Mouse (Mus musculus): ENCODE data around the gene Tbc1d22b. TPM values are rescaled to one million over a fixed set of nuclear protein-coding genes. Genes with fewer than 3 reads are reported as not detected.
"Not testable (repeated sequence)": the region's sequence is repeated elsewhere in the genome, so short reads cannot be mapped to it uniquely, and the experiment has no call there.

Gene Tbc1d22b
- polyA plus RNA-seq, 1 experiment from 2014 or later, result 19.9 TPM

DNA sequence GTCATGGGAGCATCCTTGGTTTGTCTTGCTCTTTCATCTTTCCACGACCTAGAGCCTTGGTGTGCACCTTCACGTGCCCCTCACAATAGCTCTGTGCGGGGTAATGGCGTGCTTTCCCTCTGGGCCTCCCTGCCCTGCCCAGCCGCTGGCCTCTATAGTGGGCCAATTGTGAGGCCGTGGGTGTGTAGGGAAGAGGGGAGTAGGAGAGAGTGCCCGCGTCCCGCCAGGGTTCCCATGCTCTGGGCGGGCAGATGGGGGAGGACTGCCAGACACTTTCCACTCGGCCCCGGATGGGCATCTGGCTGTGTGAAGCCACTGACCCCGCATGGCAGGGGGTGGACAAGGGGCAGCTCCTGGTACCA, 47.2 kb downstream of the Tbc1d22b start:
- 76% methylated on average over 13 of the region's 13 CpGs for WGBS
- Histone ChIP-seq H3K36me3 (ENCODE audit: control insufficient read depth, insufficient read depth, low read length) (peaks cover 2% of the 10 kb centered on the region; the same call in 1 of the 2 replicates), H3K9me3 (ENCODE audit: control insufficient read depth, low read length) (no peaks in the 10 kb centered on the region), H3K4me2 (ENCODE audit: low read depth) (no peak overlapping the region), H3K27me3 (ENCODE audit: control insufficient read depth, insufficient read depth, low read length) (no peaks in the 10 kb centered on the region), H3K27ac (ENCODE audit: low read depth, low read length) (peak overlapping the region; percentile 23; the same call in 1 of the 2 replicates), H3K9ac (ENCODE audit: low read length) (no peak overlapping the region), H3K4me3 (ENCODE audit: low read depth, low read length) (no peak overlapping the region), H3K4me1 (ENCODE audit: control insufficient read depth, insufficient read depth, low read length) (peaks cover 11% of the 10 kb centered on the region)
- no peak for DNase-seq (ENCODE audit: low spot score)
- peak; percentile 23; the same call in 1 of the 2 replicates for ATAC-seq (ENCODE audit: insufficient read depth, low FRiP score, low TSS enrichment)

DNA sequence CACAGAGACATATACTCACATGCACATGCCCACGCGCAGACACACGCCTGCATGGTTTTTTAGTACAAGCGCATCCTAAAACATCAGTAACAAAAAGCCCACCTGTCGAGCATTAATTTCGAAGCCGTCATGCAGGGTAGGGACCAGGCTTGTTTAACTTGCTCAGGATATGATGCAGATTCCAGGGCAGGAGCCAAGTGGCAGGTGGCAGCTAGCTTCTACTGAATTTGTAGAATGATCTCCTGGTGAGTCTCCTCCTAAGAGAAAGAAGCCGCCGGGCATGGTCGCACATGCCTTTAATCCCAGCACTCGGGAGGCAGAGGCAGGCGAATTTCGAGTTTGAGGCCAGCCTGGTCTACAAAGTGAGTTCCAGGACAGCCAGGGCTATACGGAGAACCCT, 49.5 kb downstream of the Tbc1d22b start:
- WGBS, result 91% methylated on average over 14 of the region's 14 CpGs
- Histone ChIP-seq H3K9ac (ENCODE audit: low read length) (no peak overlapping the region), H3K4me1 (ENCODE audit: control insufficient read depth, insufficient read depth, low read length) (peaks cover 11% of the 10 kb centered on the region), H3K27ac (ENCODE audit: low read depth, low read length) (no peak overlapping the region), H3K36me3 (ENCODE audit: control insufficient read depth, insufficient read depth, low read length) (peaks cover 5% of the 10 kb centered on the region; the same call in 1 of the 2 replicates), H3K4me3 (ENCODE audit: low read depth, low read length) (no peak overlapping the region), H3K9me3 (ENCODE audit: control insufficient read depth, low read length) (no peaks in the 10 kb centered on the region), H3K27me3 (ENCODE audit: control insufficient read depth, insufficient read depth, low read length) (no peaks in the 10 kb centered on the region), H3K4me2 (ENCODE audit: low read depth) (no peak overlapping the region)
- ATAC-seq (ENCODE audit: insufficient read depth, low FRiP score, low TSS enrichment), result no peak
- no peak for DNase-seq (ENCODE audit: low spot score)

DNA sequence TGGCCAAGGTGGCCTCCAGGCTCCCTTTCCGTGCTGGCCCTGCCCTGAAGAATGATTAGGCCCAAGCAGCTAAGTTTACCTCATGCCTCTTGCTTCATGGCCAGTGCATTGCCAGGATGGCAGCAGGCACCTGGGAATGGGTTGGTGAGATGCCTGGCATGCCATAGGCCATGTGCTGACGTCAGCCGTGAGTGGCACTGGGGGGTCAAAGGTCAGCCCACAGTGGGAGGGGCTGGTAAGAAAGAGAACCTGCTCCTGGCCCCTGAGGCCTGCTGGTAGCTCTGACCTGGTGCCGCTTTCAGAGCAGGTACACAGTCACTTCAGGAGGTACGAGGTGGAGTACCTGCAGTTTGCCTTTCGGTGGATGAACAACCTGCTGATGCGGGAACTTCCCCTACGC, 50.0 kb downstream of the Tbc1d22b start:
- DNase-seq (ENCODE audit: low spot score) (no peak), ATAC-seq (ENCODE audit: insufficient read depth, low FRiP score, low TSS enrichment) (no peak)
- H3K4me2 ChIP-seq (ENCODE audit: low read depth), result no peak overlapping the region
- H3K9me3 ChIP-seq (ENCODE audit: control insufficient read depth, low read length), result no peaks in the 10 kb centered on the region
- no peak overlapping the region for H3K9ac ChIP-seq (ENCODE audit: low read length)
- H3K4me1 ChIP-seq (ENCODE audit: control insufficient read depth, insufficient read depth, low read length), result peaks cover 11% of the 10 kb centered on the region
- no peak overlapping the region for H3K4me3 ChIP-seq (ENCODE audit: low read depth, low read length)
- H3K27me3 ChIP-seq (ENCODE audit: control insufficient read depth, insufficient read depth, low read length), result no peaks in the 10 kb centered on the region
- no peak overlapping the region for H3K27ac ChIP-seq (ENCODE audit: low read depth, low read length)
- H3K36me3 ChIP-seq (ENCODE audit: control insufficient read depth, insufficient read depth, low read length), result peaks cover 5% of the 10 kb centered on the region; the same call in 1 of the 2 replicates
- 88% methylated on average over 8 of the region's 8 CpGs for WGBS

DNA sequence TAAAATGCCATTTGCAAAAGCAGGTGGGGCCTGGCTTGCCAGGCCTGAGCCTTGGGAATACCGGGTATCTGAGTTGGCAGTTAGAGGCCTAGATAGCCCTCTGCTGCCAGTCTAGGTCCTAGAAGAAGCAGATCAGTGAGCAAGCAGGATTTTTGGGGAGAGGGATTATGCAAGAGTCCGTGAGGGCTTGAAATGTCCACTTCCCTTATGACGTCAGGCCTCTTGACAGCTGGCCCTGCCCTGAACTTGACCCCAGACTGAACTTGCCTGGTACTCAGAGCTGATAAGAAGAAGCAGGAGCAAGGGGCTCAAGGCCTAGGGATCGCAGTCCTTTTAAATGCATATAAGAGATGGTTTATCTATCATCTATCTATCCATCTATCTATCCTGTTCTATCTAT, 51.8 kb downstream of the Tbc1d22b start:
- no peak for ATAC-seq (ENCODE audit: insufficient read depth, low FRiP score, low TSS enrichment)
- WGBS, result 79% methylated on average over 4 of the region's 4 CpGs
- no peaks in the 10 kb centered on the region for H3K9me3 ChIP-seq (ENCODE audit: control insufficient read depth, low read length)
- no peak overlapping the region for H3K27ac ChIP-seq (ENCODE audit: low read depth, low read length)
- no peaks in the 10 kb centered on the region for H3K27me3 ChIP-seq (ENCODE audit: control insufficient read depth, insufficient read depth, low read length)
- H3K4me2 ChIP-seq (ENCODE audit: low read depth), result no peak overlapping the region
- H3K4me1 ChIP-seq (ENCODE audit: control insufficient read depth, insufficient read depth, low read length), result peaks cover 7% of the 10 kb centered on the region
- no peak overlapping the region for H3K9ac ChIP-seq (ENCODE audit: low read length)
- no peak overlapping the region for H3K4me3 ChIP-seq (ENCODE audit: low read depth, low read length)
- H3K36me3 ChIP-seq (ENCODE audit: control insufficient read depth, insufficient read depth, low read length), result peaks cover 7% of the 10 kb centered on the region
- DNase-seq (ENCODE audit: low spot score), result no peak

DNA sequence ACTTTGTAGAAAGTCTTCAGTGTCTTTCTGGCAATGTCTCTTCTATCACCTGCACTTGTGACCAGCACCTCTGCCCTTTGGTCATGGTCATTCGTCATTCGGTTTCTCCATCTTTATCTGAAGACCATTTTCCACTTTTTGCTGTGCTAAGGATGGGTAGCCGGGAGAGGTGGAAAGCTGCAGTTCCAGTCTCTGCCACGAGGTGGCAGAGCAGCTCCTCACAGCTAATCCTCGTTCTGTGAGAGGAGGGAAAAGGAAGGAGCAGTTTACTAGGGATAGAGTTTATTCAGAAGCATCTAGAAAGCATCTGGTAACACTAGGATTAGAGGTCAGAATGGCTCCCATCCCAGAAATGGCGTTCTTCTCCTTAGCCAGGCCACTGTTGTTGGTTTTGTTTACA, 53.7 kb downstream of the Tbc1d22b start:
- Histone ChIP-seq H3K9ac (ENCODE audit: low read length) (no peak overlapping the region), H3K9me3 (ENCODE audit: control insufficient read depth, low read length) (no peaks in the 10 kb centered on the region), H3K27me3 (ENCODE audit: control insufficient read depth, insufficient read depth, low read length) (no peaks in the 10 kb centered on the region), H3K4me1 (ENCODE audit: control insufficient read depth, insufficient read depth, low read length) (no peaks in the 10 kb centered on the region), H3K27ac (ENCODE audit: low read depth, low read length) (no peak overlapping the region), H3K4me3 (ENCODE audit: low read depth, low read length) (no peak overlapping the region), H3K36me3 (ENCODE audit: control insufficient read depth, insufficient read depth, low read length) (peaks cover 7% of the 10 kb centered on the region; the same call in 1 of the 2 replicates), H3K4me2 (ENCODE audit: low read depth) (no peak overlapping the region)
- DNase-seq (ENCODE audit: low spot score) (peak; percentile 80), ATAC-seq (ENCODE audit: insufficient read depth, low FRiP score, low TSS enrichment) (no peak)
- WGBS, result 34% methylated on average over 6 of the region's 6 CpGs

DNA sequence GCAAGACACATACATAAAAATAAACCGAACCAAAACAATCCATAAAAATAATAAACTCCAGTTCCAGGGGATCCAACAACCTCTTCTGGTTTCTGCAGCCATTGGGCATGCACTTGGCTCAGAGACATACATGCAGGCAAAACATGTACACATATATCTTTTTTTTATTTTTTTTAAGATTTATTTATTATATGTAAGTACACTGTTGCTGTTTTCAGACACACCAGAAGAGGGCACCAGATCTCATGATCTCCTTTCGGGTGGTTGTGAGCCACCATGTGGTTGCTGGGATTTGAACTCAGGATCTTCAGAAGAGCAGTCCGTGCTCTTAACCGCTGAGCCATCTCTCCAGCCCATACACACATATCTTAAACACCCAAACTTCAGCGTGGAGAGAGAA, 63.9 kb downstream of the Tbc1d22b start:
- H3K4me2 ChIP-seq (ENCODE audit: low read depth); H3K9me3 ChIP-seq (ENCODE audit: control insufficient read depth, low read length); DNase-seq (ENCODE audit: low spot score); H3K9ac ChIP-seq (ENCODE audit: low read length); H3K4me3 ChIP-seq (ENCODE audit: low read depth, low read length); H3K36me3 ChIP-seq (ENCODE audit: control insufficient read depth, insufficient read depth, low read length); H3K27me3 ChIP-seq (ENCODE audit: control insufficient read depth, insufficient read depth, low read length); H3K27ac ChIP-seq (ENCODE audit: low read depth, low read length); ATAC-seq (ENCODE audit: insufficient read depth, low FRiP score, low TSS enrichment): not testable (repeated sequence)
- 89% methylated on average over 5 of the region's 5 CpGs for WGBS
- peaks cover 12% of the 10 kb centered on the region for H3K4me1 ChIP-seq (ENCODE audit: control insufficient read depth, insufficient read depth, low read length)

DNA sequence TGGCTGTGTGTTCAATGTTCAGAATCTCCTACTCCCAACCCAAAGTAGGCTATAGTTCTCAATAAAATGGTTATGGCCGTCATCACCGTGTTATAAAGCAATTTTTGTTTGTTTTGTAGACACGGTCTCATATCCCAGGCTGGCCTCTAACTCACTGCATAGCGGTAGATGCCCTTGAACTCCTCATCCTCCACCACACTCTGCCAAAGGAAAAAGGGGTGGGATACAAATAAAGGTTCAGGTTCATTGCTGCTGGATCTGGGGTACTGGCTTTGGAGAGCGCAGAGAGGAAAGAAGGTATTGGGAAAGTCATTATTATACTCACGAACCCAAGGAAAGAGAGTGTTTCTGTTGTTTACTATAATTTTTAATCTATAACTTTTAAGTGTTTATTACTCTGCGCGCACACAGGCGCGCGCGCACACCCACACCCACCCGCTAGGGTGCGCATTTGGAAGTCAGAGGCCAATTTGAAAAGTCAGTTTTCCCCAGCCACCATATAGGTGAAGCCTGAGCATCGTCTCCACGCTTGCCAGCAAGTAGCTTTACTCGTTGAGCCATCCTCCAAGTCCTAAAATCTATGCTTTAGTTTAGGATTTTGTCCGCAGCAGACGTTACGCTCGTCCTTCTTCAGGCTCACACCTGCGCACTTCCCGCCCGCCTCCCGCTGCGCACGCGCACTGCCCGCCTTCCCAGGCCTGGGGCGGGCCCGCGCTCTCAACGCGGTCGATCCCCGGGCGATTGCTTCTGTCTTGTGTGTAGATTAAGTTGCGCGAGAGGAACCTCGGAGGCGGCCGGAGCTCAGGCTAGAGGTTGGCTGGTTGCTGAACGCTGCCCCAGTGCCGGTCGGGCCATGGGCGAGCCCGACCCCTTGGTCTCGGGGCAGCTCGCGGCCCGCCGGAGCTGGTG, 64.8 kb downstream of the Tbc1d22b start, which contains the start of the genes Rnf8 and Gm28043:
Rnf8 (plus strand) TSS at position 676 of the 909 bp plus-strand sequence.
Gm28043 (plus strand) TSS at position 762 of the 909 bp plus-strand sequence.
- peak within 1 kb of the TSS; percentile 94 for H3K27ac ChIP-seq (ENCODE audit: low read depth, low read length)
- WGBS, result 1% methylated on average over 52 of the region's 52 CpGs
- H3K9ac ChIP-seq (ENCODE audit: low read length), result peak within 1 kb of the TSS; percentile 96
- H3K9me3 ChIP-seq (ENCODE audit: control insufficient read depth, low read length), result no peaks in the 10 kb centered on the region
- peak within 1 kb of the TSS; percentile 96 for H3K4me3 ChIP-seq (ENCODE audit: low read depth, low read length)
- peaks cover under 1% of the 10 kb centered on the region for H3K36me3 ChIP-seq (ENCODE audit: control insufficient read depth, insufficient read depth, low read length)
- H3K4me1 ChIP-seq (ENCODE audit: control insufficient read depth, insufficient read depth, low read length), result peaks cover 12% of the 10 kb centered on the region
- peak; percentile 91 for ATAC-seq (ENCODE audit: insufficient read depth, low FRiP score, low TSS enrichment)
- no peaks in the 10 kb centered on the region for H3K27me3 ChIP-seq (ENCODE audit: control insufficient read depth, insufficient read depth, low read length)
- H3K4me2 ChIP-seq (ENCODE audit: low read depth), result peak within 1 kb of the TSS; percentile 92
- peak; percentile 97 for DNase-seq (ENCODE audit: low spot score)

DNA sequence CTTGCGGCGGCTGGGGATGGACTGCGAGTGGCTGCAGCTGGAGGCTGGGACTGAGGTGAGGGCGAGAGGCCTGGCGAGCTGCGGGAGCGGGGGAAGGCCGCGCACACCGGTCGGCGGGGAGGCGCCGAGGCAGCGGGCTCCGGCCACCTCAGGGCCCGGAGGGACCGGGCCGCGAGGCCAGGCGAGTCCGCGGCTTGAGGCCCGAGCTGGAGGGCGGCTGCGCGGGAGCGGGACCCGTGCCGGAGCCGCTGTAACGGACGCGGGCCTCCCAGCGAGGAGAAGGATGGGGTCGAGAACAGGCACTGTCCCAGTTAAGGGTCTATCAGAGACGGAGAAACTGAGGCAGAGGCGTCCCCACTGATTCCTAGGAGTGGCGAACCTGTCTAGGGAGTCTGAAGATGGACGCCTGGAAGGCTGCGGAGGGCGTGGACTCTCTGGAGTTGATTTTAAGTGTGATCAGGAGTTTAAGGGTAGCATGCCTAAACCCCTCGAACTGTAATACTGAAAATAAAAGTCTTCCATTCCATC, 65.5 kb downstream of the Tbc1d22b start:
- WGBS, result 0% methylated on average over 39 of the region's 43 CpGs

More for the DNA sequence above, 65.5 kb downstream of the Tbc1d22b start:
- peak; percentile 48 for ATAC-seq (ENCODE audit: insufficient read depth, low FRiP score, low TSS enrichment)
- peak overlapping the region; percentile 92 for H3K4me2 ChIP-seq (ENCODE audit: low read depth)
- H3K4me1 ChIP-seq (ENCODE audit: control insufficient read depth, insufficient read depth, low read length), result peaks cover 12% of the 10 kb centered on the region
- peak overlapping the region; percentile 96 for H3K9ac ChIP-seq (ENCODE audit: low read length)
- H3K27me3 ChIP-seq (ENCODE audit: control insufficient read depth, insufficient read depth, low read length), result no peaks in the 10 kb centered on the region
- peak overlapping the region; percentile 96 for H3K4me3 ChIP-seq (ENCODE audit: low read depth, low read length)
- peaks cover 3% of the 10 kb centered on the region for H3K36me3 ChIP-seq (ENCODE audit: control insufficient read depth, insufficient read depth, low read length)
- no peak for DNase-seq (ENCODE audit: low spot score)
- peak overlapping the region; percentile 94 for H3K27ac ChIP-seq (ENCODE audit: low read depth, low read length)
- H3K9me3 ChIP-seq (ENCODE audit: control insufficient read depth, low read length), result no peaks in the 10 kb centered on the region
